Mouse (Mus musculus) CH12.LX (cell line): Measurements from ENCODE around the gene Dpyd.

ENCODE experiments used
- CHD2 ChIP-seq: IDR thresholded peaks from 2 replicates; pipeline ENCODE4 v1.6.1; 2011; ENCODE audit warnings: low read length, improper control_type of control experiment
- CTCF ChIP-seq, 2 experiments: IDR thresholded peaks in 1 of 2; conservative IDR thresholded peaks in 1 of 2; 2 replicates each; pipeline ENCODE4 v1.5.1; 2011 to 2012; ENCODE audit warnings: low read depth in 2 of 2, low read length in 2 of 2, improper control_type of control experiment in 1 of 2, inconsistent platforms in 1 of 2, mild to moderate bottlenecking in 1 of 2, moderate library complexity in 1 of 2
- EP300 ChIP-seq: IDR thresholded peaks from 2 replicates; pipeline ENCODE4 v1.6.1; 2011; ENCODE audit warnings: low read length, improper control_type of control experiment
- GABPA ChIP-seq: IDR thresholded peaks from 2 replicates; pipeline ENCODE4 v1.6.1; 2012; ENCODE audit warnings: low read depth, low read length, improper control_type of control experiment, inconsistent platforms; ENCODE audit not compliant: insufficient replicate concordance
- HCFC1 ChIP-seq: IDR thresholded peaks from 2 replicates; pipeline ENCODE4 v1.6.1; 2012; ENCODE audit warnings: low read depth, mild to moderate bottlenecking, inconsistent platforms, low read length, improper control_type of control experiment
- KAT2A ChIP-seq: IDR thresholded peaks from 2 replicates; pipeline ENCODE4 v1.6.1; 2012; ENCODE audit warnings: low read length, improper control_type of control experiment, inconsistent platforms; ENCODE audit not compliant: insufficient replicate concordance
- MEF2A ChIP-seq: IDR thresholded peaks from 2 replicates; pipeline ENCODE4 v1.6.1; 2014; ENCODE audit warnings: low read depth, mild to moderate bottlenecking, inconsistent platforms, low read length, improper control_type of control experiment, borderline replicate concordance
- NRF1 ChIP-seq: IDR thresholded peaks from 2 replicates; pipeline ENCODE4 v1.6.1; 2014; ENCODE audit warnings: low read depth, mild to moderate bottlenecking, inconsistent platforms, low read length, improper control_type of control experiment, moderate library complexity
- POLR2A ChIP-seq: IDR thresholded peaks from 2 replicates; pipeline ENCODE4 v1.6.1; 2011; ENCODE audit warnings: low read depth, mild to moderate bottlenecking, improper control_type of control experiment, low read length
- POLR2AphosphoS2 ChIP-seq: IDR thresholded peaks from 2 replicates; pipeline ENCODE4 v1.6.1; 2011; ENCODE audit warnings: low read depth, low read length, improper control_type of control experiment
- RCOR1 ChIP-seq: conservative IDR thresholded peaks from 2 replicates; pipeline ENCODE4 v1.6.1; 2012; ENCODE audit warnings: low read depth, mild to moderate bottlenecking, inconsistent platforms, low read length, improper control_type of control experiment
- ZC3H11A ChIP-seq: IDR thresholded peaks from 2 replicates; pipeline ENCODE4 v1.6.1; 2012; ENCODE audit warnings: low read depth, mild to moderate bottlenecking, inconsistent platforms, low read length, improper control_type of control experiment
- ZMIZ1 ChIP-seq: IDR thresholded peaks from 2 replicates; pipeline ENCODE4 v1.6.1; 2012; ENCODE audit warnings: low read depth, mild to moderate bottlenecking, inconsistent platforms, low read length, improper control_type of control experiment

- TF ChIP-seq CTCF (conservative IDR thresholded peaks at IDR 0.05 in 1 of 2, IDR thresholded peaks at IDR 0.05 in 1 of 2; ENCODE audit: low read depth in 2 of 2, low read length in 2 of 2) = no peak
- TF ChIP-seq GABPA = no peak
- no peak for TF ChIP-seq ZMIZ1
- TF ChIP-seq POLR2AphosphoS2 = no peak
- no peak for TF ChIP-seq HCFC1
- TF ChIP-seq RCOR1 = no peak
- no peak for TF ChIP-seq CHD2
- no peak for TF ChIP-seq EP300
- TF ChIP-seq ZC3H11A = no peak
- no peak for TF ChIP-seq POLR2A
- TF ChIP-seq KAT2A = no peak
- TF ChIP-seq MEF2A = no peak
- TF ChIP-seq NRF1 = no peak
These were observed 191.7 kb downstream of the Dpyd start for GRCm38 (mm10) chr3:118753623-118754022.
